Mouse (Mus musculus) ovary, adult 10 weeks (tissue): Measurements from ENCODE around the gene 1700020N01Rik. TPM values are rescaled to one million over a fixed set of nuclear protein-coding genes. Genes with fewer than 3 reads are reported as not detected.

ENCODE experiments used
- polyA plus RNA-seq: library from polyadenylated mRNA; stranded (reverse); fragments of 350-450 nt; fragmentation: Illumina TruSeq; extraction: RNeasy Lipid Tissue Mini Kit (QIAGEN cat#74804); gene quantifications from one replicate; pipeline ENCODE4 v1.2.3, GENCODE M21; 2014

Gene 1700020N01Rik
- not detected for polyA plus RNA-seq

GRCm38 (mm10) chr10:21592896-21593380, at the start of gene 1700020N01Rik:
Gene 1700020N01Rik (plus strand): TSS chr10:21593145.

Other genes starting within 250 kb of the 1700020N01Rik start
- not detected for gene Aldh8a1, start 215.9 kb upstream of the 1700020N01Rik start, polyA plus RNA-seq